Mouse (Mus musculus): ENCODE measurements around the gene Flcn. TPM values are rescaled to one million over a fixed set of nuclear protein-coding genes. Genes with fewer than 3 reads are reported as not detected.

Flcn gene
- polyA plus RNA-seq (2014; fragmentation: Illumina TruSeq; extraction: RNeasy Lipid Tissue Mini Kit (QIAGEN cat#74804)): 3.6 TPM

GRCm38 (mm10) chr11:59809670-59810474 is at the start of gene Flcn:
Gene Flcn, minus strand, starts transcription at chr11:59810016.

DNA sequence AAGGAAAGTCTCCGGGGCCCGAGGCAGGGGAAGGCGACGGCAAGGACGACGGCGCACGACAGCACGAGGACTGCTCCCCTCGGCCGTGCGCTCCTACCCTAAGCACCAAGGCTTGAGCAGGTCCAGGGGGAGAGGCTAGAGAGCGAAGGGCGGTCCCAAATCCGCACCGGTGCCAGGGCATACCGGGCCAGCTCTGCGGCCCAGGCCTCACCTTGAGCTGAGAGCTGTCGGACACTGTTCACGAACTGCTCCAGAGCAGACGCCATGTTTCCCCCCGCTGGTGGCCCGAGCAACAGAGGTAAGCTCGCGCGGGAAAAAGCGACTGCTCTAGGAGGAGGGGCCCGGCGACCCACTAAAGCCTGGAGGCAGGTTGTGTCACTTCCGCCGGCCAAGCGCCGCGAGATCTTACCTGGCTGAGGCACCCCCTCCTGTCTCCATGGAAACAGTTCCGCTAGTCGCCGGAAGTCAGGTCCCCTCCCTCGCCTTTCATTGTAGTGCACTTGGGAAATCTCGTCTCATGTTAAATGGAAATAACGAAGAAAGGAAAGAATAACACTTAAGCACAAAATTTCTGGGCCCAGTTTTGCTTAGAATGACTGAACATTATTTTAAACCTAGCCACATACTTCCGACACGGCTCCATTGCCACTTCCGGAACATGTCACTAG is 29.8 kb upstream of the Flcn start, which contains the start of gene Cops3:
Gene Cops3 (minus strand): TSS at position 380 of the 668 bp plus-strand sequence.

DNA sequence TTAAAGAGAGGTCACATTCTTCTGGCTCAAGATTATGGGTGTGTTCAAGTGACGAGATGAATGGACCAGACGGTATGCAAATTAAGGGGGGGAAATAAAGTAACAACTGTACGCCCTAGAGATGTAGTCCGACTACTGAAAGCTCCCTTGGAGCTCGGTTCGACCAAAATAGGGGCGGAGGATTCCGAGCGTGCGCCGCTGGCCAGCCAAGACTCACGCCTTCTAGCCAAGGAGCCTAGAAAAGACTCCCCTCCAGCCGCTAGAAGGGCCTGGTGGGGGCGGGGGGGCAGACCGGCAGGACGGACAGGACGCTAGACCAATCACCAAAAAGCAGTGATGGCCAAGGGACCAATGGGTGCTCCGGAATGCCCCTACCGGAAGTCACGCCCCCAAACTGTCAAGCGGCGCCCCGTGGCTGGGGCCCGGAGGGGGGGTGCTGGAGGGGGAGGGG is 29.2 kb upstream of the Flcn start, which contains the start of gene Nt5m:
Gene Nt5m (plus strand): TSS at position 440 of the 451 bp plus-strand sequence.

DNA sequence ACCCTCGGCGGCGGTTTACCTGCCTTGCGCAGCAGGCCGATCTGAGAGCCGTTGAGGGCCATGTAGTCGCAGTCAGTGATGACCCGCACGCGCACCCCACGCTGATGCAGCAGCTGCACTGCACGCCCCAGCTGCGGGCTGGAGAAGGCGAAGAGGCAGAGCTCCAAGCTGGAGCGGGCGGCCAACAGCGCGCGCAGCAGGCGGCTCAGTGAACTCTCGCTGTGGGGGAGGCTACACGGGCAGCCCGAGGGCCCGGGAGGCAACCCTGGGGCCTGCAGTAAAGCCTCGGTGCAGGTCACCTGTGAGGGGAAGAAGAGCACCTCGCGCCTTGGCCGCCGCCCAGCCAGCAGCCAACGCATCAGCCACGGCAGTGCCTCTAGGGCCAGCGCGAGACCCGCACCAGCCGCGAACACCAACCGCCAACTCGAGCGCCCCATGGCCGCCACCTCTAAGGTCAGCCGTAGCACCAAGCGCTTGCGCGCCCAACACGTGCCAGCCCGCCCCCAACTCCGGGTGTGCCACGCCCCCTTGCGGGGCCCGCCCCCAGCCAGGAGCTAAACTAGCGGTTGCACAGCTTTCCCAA is 22.5 kb downstream of the Flcn start, which contains the start of gene Pld6:
Gene Pld6 (minus strand): TSS at position 447 of the 583 bp plus-strand sequence.

Other genes starting within 250 kb of the Flcn start
- gene Olfr222, start 233.8 kb downstream of the Flcn start, polyA plus RNA-seq (2014; fragmentation: Illumina TruSeq; extraction: RNeasy Lipid Tissue Mini Kit (QIAGEN cat#74804)): not detected
- not detected for gene Olfr223, start 216.7 kb downstream of the Flcn start, polyA plus RNA-seq (2014; fragmentation: Illumina TruSeq; extraction: RNeasy Lipid Tissue Mini Kit (QIAGEN cat#74804))
- gene Mprip, start 148.7 kb downstream of the Flcn start, polyA plus RNA-seq (2014; fragmentation: Illumina TruSeq; extraction: RNeasy Lipid Tissue Mini Kit (QIAGEN cat#74804)): 30.0 TPM
- gene Pld6, start 22.4 kb downstream of the Flcn start, polyA plus RNA-seq (2014; fragmentation: Illumina TruSeq; extraction: RNeasy Lipid Tissue Mini Kit (QIAGEN cat#74804)): 0.26 TPM
- gene Nt5m, start 29.4 kb upstream of the Flcn start, polyA plus RNA-seq (2014; fragmentation: Illumina TruSeq; extraction: RNeasy Lipid Tissue Mini Kit (QIAGEN cat#74804)): 1.5 TPM
- gene Cops3, start 29.8 kb upstream of the Flcn start, polyA plus RNA-seq (2014; fragmentation: Illumina TruSeq; extraction: RNeasy Lipid Tissue Mini Kit (QIAGEN cat#74804)): 164 TPM
- 11.5 TPM for gene Med9, start 138.2 kb upstream of the Flcn start, polyA plus RNA-seq (2014; fragmentation: Illumina TruSeq; extraction: RNeasy Lipid Tissue Mini Kit (QIAGEN cat#74804))
- gene Rasd1, start 154.9 kb upstream of the Flcn start, polyA plus RNA-seq (2014; fragmentation: Illumina TruSeq; extraction: RNeasy Lipid Tissue Mini Kit (QIAGEN cat#74804)): 12.7 TPM
- not detected for gene Pemt, start 236.5 kb upstream of the Flcn start, polyA plus RNA-seq (2014; fragmentation: Illumina TruSeq; extraction: RNeasy Lipid Tissue Mini Kit (QIAGEN cat#74804))